Mouse (Mus musculus): Measurements from ENCODE around the gene Mcoln2.

GRCm38 (mm10) chr3:146107116-146107849 is 42.4 kb upstream of the Mcoln2 start:
- no peak for TF ChIP-seq CTCF (IDR thresholded peaks at IDR 0.05; ENCODE audit: low read depth)
- TF ChIP-seq EP300 (IDR thresholded peaks at IDR 0.05; ENCODE audit: low read depth): no peak

Measured in liver, postnatal 0 days (tissue).